Mouse (Mus musculus) limb, embryonic 10.5 days (tissue): ENCODE results near the gene Tle1. TPM values are rescaled to one million over a fixed set of nuclear protein-coding genes. Genes with fewer than 3 reads are reported as not detected.

Source experiments
- DNase-seq: peaks from one replicate; pipeline ENCODE4 v3.0.0-alpha.2; 2017; ENCODE audit warnings: low spot score
- H3K27ac ChIP-seq: fragments of 300-500 bp; sonication (generic); 2 replicates; pipeline ENCODE4 v1.5.1; 2016; ENCODE audit warnings: mild to moderate bottlenecking
- H3K27me3 ChIP-seq: fragments of 300-500 bp; sonication (generic); 2 replicates; pipeline ENCODE4 v1.6.1; 2016; ENCODE audit warnings: low read depth, mild to moderate bottlenecking; ENCODE audit not compliant: poor library complexity, severe bottlenecking
- H3K36me3 ChIP-seq: fragments of 300-500 bp; sonication (generic); 2 replicates; pipeline ENCODE4 v1.6.1; 2016; ENCODE audit warnings: mild to moderate bottlenecking, moderate library complexity
- H3K4me1 ChIP-seq: fragments of 300-500 bp; sonication (generic); 2 replicates; pipeline ENCODE4 v1.6.1; 2016
- H3K4me3 ChIP-seq: fragments of 300-500 bp; sonication (generic); 2 replicates; pipeline ENCODE4 v1.5.1; 2016; ENCODE audit warnings: mild to moderate bottlenecking, moderate library complexity
- H3K9me3 ChIP-seq: fragments of 300-500 bp; sonication (generic); replicated peaks from 2 replicates; pipeline ENCODE4 v1.6.1; 2016; ENCODE audit warnings: mild to moderate bottlenecking
- WGBS: fragments of 180-500 bp; shearing (Covaris S2); methylation state at CpG from one replicate; pipeline ENCODE4 v1.1.7; 2016; 5-methylcytosine and 5-hydroxymethylcytosine counted together
- polyA plus RNA-seq: library from polyadenylated mRNA; unstranded; fragments of >200 nt; fragmentation: Nextera tagmentation; extraction: Ambion mirVana; gene quantifications from 2 replicates; pipeline ENCODE4 v1.2.1, GENCODE M21; 2016

Tle1 gene
- polyA plus RNA-seq, 1 experiment from 2014 or later, result 29.0 TPM

- H3K36me3 ChIP-seq, result peaks cover 57% of the 10 kb centered on the region
- no peak overlapping the region for H3K4me3 ChIP-seq
- 58% methylated on average over 1 of the region's 1 CpGs for WGBS
- H3K27ac ChIP-seq, result no peak overlapping the region
- H3K27me3 ChIP-seq, result no peaks in the 10 kb centered on the region
- no peak for DNase-seq
- peaks cover 56% of the 10 kb centered on the region for H3K4me1 ChIP-seq
- no peaks in the 10 kb centered on the region for H3K9me3 ChIP-seq
Measured at GRCm38 (mm10) chr4:72193276-72193675, 7.4 kb downstream of the Tle1 start.

GRCm38 (mm10) chr4:72184476-72184875, 16.2 kb downstream of the Tle1 start:
- Histone ChIP-seq H3K27me3 (no peaks in the 10 kb centered on the region), H3K9me3 (no peaks in the 10 kb centered on the region), H3K36me3 (peaks cover 49% of the 10 kb centered on the region), H3K4me3 (no peak overlapping the region), H3K27ac (no peak overlapping the region), H3K4me1 (peaks cover 13% of the 10 kb centered on the region)
- 85% methylated on average over 5 of the region's 5 CpGs for WGBS
- DNase-seq, result no peak

- no peaks in the 10 kb centered on the region for H3K9me3 ChIP-seq
- H3K4me1 ChIP-seq, result peaks cover 13% of the 10 kb centered on the region
- H3K27me3 ChIP-seq, result no peaks in the 10 kb centered on the region
- no peak overlapping the region for H3K27ac ChIP-seq
- peaks cover 40% of the 10 kb centered on the region for H3K36me3 ChIP-seq
- no peak for DNase-seq
- no peak overlapping the region for H3K4me3 ChIP-seq
Measured at GRCm38 (mm10) chr4:72182343-72182988, 18.3 kb downstream of the Tle1 start.

GRCm38 (mm10) chr4:72175943-72176342, 24.8 kb downstream of the Tle1 start:
- no peak for DNase-seq
- H3K27ac ChIP-seq, result no peak overlapping the region
- peaks cover 41% of the 10 kb centered on the region for H3K36me3 ChIP-seq
- no peaks in the 10 kb centered on the region for H3K4me1 ChIP-seq
- no peak overlapping the region for H3K4me3 ChIP-seq
- no peaks in the 10 kb centered on the region for H3K27me3 ChIP-seq
- 96% methylated on average over 1 of the region's 1 CpGs for WGBS
- H3K9me3 ChIP-seq, result no peaks in the 10 kb centered on the region

- WGBS, result 42% methylated on average over 1 of the region's 1 CpGs
- Histone ChIP-seq H3K36me3 (peaks cover 55% of the 10 kb centered on the region), H3K9me3 (no peaks in the 10 kb centered on the region), H3K27ac (no peak overlapping the region), H3K27me3 (no peaks in the 10 kb centered on the region), H3K4me1 (peaks cover 23% of the 10 kb centered on the region), H3K4me3 (no peak overlapping the region)
- DNase-seq, result no peak
Measured at GRCm38 (mm10) chr4:72168267-72168666, 32.5 kb downstream of the Tle1 start.

- Histone ChIP-seq H3K9me3 (no peaks in the 10 kb centered on the region), H3K36me3 (peaks cover 59% of the 10 kb centered on the region), H3K4me1 (peaks cover 23% of the 10 kb centered on the region), H3K27me3 (no peaks in the 10 kb centered on the region), H3K4me3 (no peak overlapping the region), H3K27ac (no peak overlapping the region)
- no peak for DNase-seq
- WGBS, result 16% methylated on average over 2 of the region's 2 CpGs
Measured at GRCm38 (mm10) chr4:72167761-72168229, 32.9 kb downstream of the Tle1 start.

GRCm38 (mm10) chr4:72167171-72167570, 33.5 kb downstream of the Tle1 start:
- H3K4me3 ChIP-seq, result no peak overlapping the region
- H3K9me3 ChIP-seq, result no peaks in the 10 kb centered on the region
- peaks cover 23% of the 10 kb centered on the region for H3K4me1 ChIP-seq
- H3K27ac ChIP-seq, result no peak overlapping the region
- no peaks in the 10 kb centered on the region for H3K27me3 ChIP-seq
- 91% methylated on average over 3 of the region's 3 CpGs for WGBS
- H3K36me3 ChIP-seq, result peaks cover 62% of the 10 kb centered on the region
- DNase-seq, result no peak

GRCm38 (mm10) chr4:72166561-72166960, 34.2 kb downstream of the Tle1 start:
- H3K27ac ChIP-seq, result no peak overlapping the region
- peaks cover 68% of the 10 kb centered on the region for H3K36me3 ChIP-seq
- 94% methylated on average over 2 of the region's 2 CpGs for WGBS
- H3K4me3 ChIP-seq, result no peak overlapping the region
- no peak for DNase-seq
- H3K27me3 ChIP-seq, result no peaks in the 10 kb centered on the region
- H3K4me1 ChIP-seq, result peaks cover 23% of the 10 kb centered on the region
- H3K9me3 ChIP-seq, result no peaks in the 10 kb centered on the region

GRCm38 (mm10) chr4:72165765-72166164, 35.0 kb downstream of the Tle1 start:
- Histone ChIP-seq H3K9me3 (no peaks in the 10 kb centered on the region), H3K4me3 (no peak overlapping the region), H3K36me3 (peaks cover 69% of the 10 kb centered on the region), H3K27me3 (no peaks in the 10 kb centered on the region), H3K4me1 (peaks cover 22% of the 10 kb centered on the region), H3K27ac (no peak overlapping the region)
- 98% methylated on average over 9 of the region's 9 CpGs for WGBS
- DNase-seq, result no peak

- DNase-seq, result no peak
- WGBS, result 94% methylated on average over 4 of the region's 4 CpGs
- Histone ChIP-seq H3K4me1 (peaks cover 13% of the 10 kb centered on the region), H3K9me3 (no peaks in the 10 kb centered on the region), H3K4me3 (no peak overlapping the region), H3K27me3 (no peaks in the 10 kb centered on the region), H3K27ac (no peak overlapping the region), H3K36me3 (peaks cover 70% of the 10 kb centered on the region)
Measured at GRCm38 (mm10) chr4:72162445-72163218, 38.1 kb downstream of the Tle1 start.

- Histone ChIP-seq H3K4me1 (peaks cover 11% of the 10 kb centered on the region; the same call in 1 of the 2 replicates), H3K9me3 (no peaks in the 10 kb centered on the region), H3K27me3 (no peaks in the 10 kb centered on the region), H3K27ac (no peak overlapping the region), H3K36me3 (peaks cover 68% of the 10 kb centered on the region), H3K4me3 (no peak overlapping the region)
- no peak for DNase-seq
- 45% methylated on average over 14 of the region's 14 CpGs for WGBS
Measured at GRCm38 (mm10) chr4:72160102-72160511, 40.6 kb downstream of the Tle1 start.

GRCm38 (mm10) chr4:72157931-72158371, 42.8 kb downstream of the Tle1 start:
- 74% methylated on average over 10 of the region's 10 CpGs for WGBS
- H3K9me3 ChIP-seq, result no peaks in the 10 kb centered on the region
- H3K4me1 ChIP-seq, result peaks cover 11% of the 10 kb centered on the region; the same call in 1 of the 2 replicates
- no peak overlapping the region for H3K4me3 ChIP-seq
- H3K27ac ChIP-seq, result no peak overlapping the region
- H3K36me3 ChIP-seq, result peaks cover 62% of the 10 kb centered on the region
- no peaks in the 10 kb centered on the region for H3K27me3 ChIP-seq
- no peak for DNase-seq

- Histone ChIP-seq H3K4me1 (no peaks in the 10 kb centered on the region), H3K27me3 (no peaks in the 10 kb centered on the region), H3K36me3 (peaks cover 26% of the 10 kb centered on the region), H3K27ac (no peak overlapping the region), H3K4me3 (no peak overlapping the region), H3K9me3 (no peaks in the 10 kb centered on the region)
- 52% methylated on average over 4 of the region's 4 CpGs for WGBS
- no peak for DNase-seq
Measured at GRCm38 (mm10) chr4:72150460-72151131, 50.1 kb downstream of the Tle1 start.
